Mouse (Mus musculus): ENCODE measurements around the gene Olfr164. TPM values are rescaled to one million over a fixed set of nuclear protein-coding genes. Genes with fewer than 3 reads are reported as not detected.

The Olfr164 gene
- polyA plus RNA-seq (2015; fragmentation: Nextera tagmentation; extraction: Ambion mirVana) = not detected in 2 replicates

GRCm38 (mm10) chr16:19313964-19314363 is at the start of gene Olfr164:
TSS of gene Olfr164 (minus strand) at chr16:19314064.
- Histone ChIP-seq H3K36me3 (ENCODE audit: control insufficient read depth, insufficient read depth) (no peaks in the 10 kb centered on the region), H3K27me3 (ENCODE audit: control insufficient read depth, insufficient read depth, low read length) (no peaks in the 10 kb centered on the region), H3K9ac (ENCODE audit: low read length) (no peak within 1 kb of the TSS), H3K4me2 (ENCODE audit: low read depth, low read length) (no peak within 1 kb of the TSS), H3K9me3 (replicated peaks; ENCODE audit: control insufficient read depth, low read length) (no peaks in the 10 kb centered on the region), H3K4me1 (ENCODE audit: control insufficient read depth, insufficient read depth, low read length) (no peaks in the 10 kb centered on the region), H3K4me3 (ENCODE audit: low read length) (no peak within 1 kb of the TSS), H3K27ac (ENCODE audit: low read length) (no peak within 1 kb of the TSS)
- 27% methylated on average over 1 of the region's 1 CpGs for WGBS
- no peak for ATAC-seq (replicated peaks; ENCODE audit: extremely low read depth, insufficient read depth, low FRiP score)

GRCm38 (mm10) chr16:19349111-19349510 is 35.2 kb upstream of the Olfr164 start:
- Histone ChIP-seq H3K27ac (ENCODE audit: low read length) (no peak overlapping the region), H3K36me3 (ENCODE audit: control insufficient read depth, insufficient read depth) (no peaks in the 10 kb centered on the region), H3K9me3 (replicated peaks; ENCODE audit: control insufficient read depth, low read length) (peaks cover 3% of the 10 kb centered on the region; the same call in 1 of the 2 replicates), H3K4me3 (ENCODE audit: low read length) (no peak overlapping the region), H3K4me2 (ENCODE audit: low read depth, low read length) (no peak overlapping the region), H3K9ac (ENCODE audit: low read length) (no peak overlapping the region), H3K4me1 (ENCODE audit: control insufficient read depth, insufficient read depth, low read length) (no peaks in the 10 kb centered on the region), H3K27me3 (ENCODE audit: control insufficient read depth, insufficient read depth, low read length) (no peaks in the 10 kb centered on the region)
- no peak for ATAC-seq (replicated peaks; ENCODE audit: extremely low read depth, insufficient read depth, low FRiP score)
- 83% methylated on average over 6 of the region's 6 CpGs for WGBS

- H3K27ac ChIP-seq (ENCODE audit: low read length) = no peak overlapping the region
- no peaks in the 10 kb centered on the region for H3K9me3 ChIP-seq (replicated peaks; ENCODE audit: control insufficient read depth, low read length)
- no peak overlapping the region for H3K4me3 ChIP-seq (ENCODE audit: low read length)
- H3K4me1 ChIP-seq (ENCODE audit: control insufficient read depth, insufficient read depth, low read length) = no peaks in the 10 kb centered on the region
- H3K36me3 ChIP-seq (ENCODE audit: control insufficient read depth, insufficient read depth) = no peaks in the 10 kb centered on the region
- 29% methylated on average over 1 of the region's 1 CpGs for WGBS
- H3K9ac ChIP-seq (ENCODE audit: low read length) = no peak overlapping the region
- H3K4me2 ChIP-seq (ENCODE audit: low read depth, low read length) = no peak overlapping the region
- H3K27me3 ChIP-seq (ENCODE audit: control insufficient read depth, insufficient read depth, low read length) = no peaks in the 10 kb centered on the region
- ATAC-seq (replicated peaks; ENCODE audit: extremely low read depth, insufficient read depth, low FRiP score) = no peak
Observed at GRCm38 (mm10) chr16:19263235-19263634, 50.6 kb downstream of the Olfr164 start.

- Histone ChIP-seq H3K9me3 (replicated peaks; ENCODE audit: control insufficient read depth, low read length) (no peaks in the 10 kb centered on the region), H3K4me1 (ENCODE audit: control insufficient read depth, insufficient read depth, low read length) (no peaks in the 10 kb centered on the region), H3K27ac (ENCODE audit: low read length) (no peak overlapping the region), H3K27me3 (ENCODE audit: control insufficient read depth, insufficient read depth, low read length) (no peaks in the 10 kb centered on the region), H3K4me3 (ENCODE audit: low read length) (no peak overlapping the region), H3K36me3 (ENCODE audit: control insufficient read depth, insufficient read depth) (no peaks in the 10 kb centered on the region), H3K9ac (ENCODE audit: low read length) (no peak overlapping the region), H3K4me2 (ENCODE audit: low read depth, low read length) (no peak overlapping the region)
- ATAC-seq (replicated peaks; ENCODE audit: extremely low read depth, insufficient read depth, low FRiP score) = no peak
- 50% methylated on average over 1 of the region's 1 CpGs for WGBS
Observed at GRCm38 (mm10) chr16:19260780-19261179, 53.1 kb downstream of the Olfr164 start.

GRCm38 (mm10) chr16:19245835-19246234 is 68.0 kb downstream of the Olfr164 start:
- Histone ChIP-seq H3K4me3 (ENCODE audit: low read length) (no peak overlapping the region), H3K27me3 (ENCODE audit: control insufficient read depth, insufficient read depth, low read length) (no peaks in the 10 kb centered on the region), H3K9ac (ENCODE audit: low read length) (no peak overlapping the region), H3K36me3 (ENCODE audit: control insufficient read depth, insufficient read depth) (no peaks in the 10 kb centered on the region), H3K4me1 (ENCODE audit: control insufficient read depth, insufficient read depth, low read length) (no peaks in the 10 kb centered on the region), H3K9me3 (replicated peaks; ENCODE audit: control insufficient read depth, low read length) (peaks cover 3% of the 10 kb centered on the region), H3K4me2 (ENCODE audit: low read depth, low read length) (no peak overlapping the region), H3K27ac (ENCODE audit: low read length) (no peak overlapping the region)
- ATAC-seq (replicated peaks; ENCODE audit: extremely low read depth, insufficient read depth, low FRiP score) = no peak
- 59% methylated on average over 1 of the region's 1 CpGs for WGBS

- Histone ChIP-seq H3K4me2 (ENCODE audit: low read depth, low read length) (no peak overlapping the region), H3K9ac (ENCODE audit: low read length) (no peak overlapping the region), H3K9me3 (replicated peaks; ENCODE audit: control insufficient read depth, low read length) (no peaks in the 10 kb centered on the region), H3K27me3 (ENCODE audit: control insufficient read depth, insufficient read depth, low read length) (no peaks in the 10 kb centered on the region), H3K4me1 (ENCODE audit: control insufficient read depth, insufficient read depth, low read length) (no peaks in the 10 kb centered on the region), H3K4me3 (ENCODE audit: low read length) (no peak overlapping the region), H3K27ac (ENCODE audit: low read length) (no peak overlapping the region), H3K36me3 (ENCODE audit: control insufficient read depth, insufficient read depth) (no peaks in the 10 kb centered on the region)
- ATAC-seq (replicated peaks; ENCODE audit: extremely low read depth, insufficient read depth, low FRiP score) = no peak
Observed at GRCm38 (mm10) chr16:19241539-19242025, 72.3 kb downstream of the Olfr164 start.

- Histone ChIP-seq H3K9me3 (replicated peaks; ENCODE audit: control insufficient read depth, low read length) (no peaks in the 10 kb centered on the region), H3K27ac (ENCODE audit: low read length) (no peak overlapping the region), H3K4me1 (ENCODE audit: control insufficient read depth, insufficient read depth, low read length) (no peaks in the 10 kb centered on the region), H3K4me2 (ENCODE audit: low read depth, low read length) (no peak overlapping the region), H3K27me3 (ENCODE audit: control insufficient read depth, insufficient read depth, low read length) (no peaks in the 10 kb centered on the region), H3K4me3 (ENCODE audit: low read length) (no peak overlapping the region), H3K9ac (ENCODE audit: low read length) (no peak overlapping the region), H3K36me3 (ENCODE audit: control insufficient read depth, insufficient read depth) (no peaks in the 10 kb centered on the region)
- WGBS = 70% methylated on average over 6 of the region's 6 CpGs
- no peak for ATAC-seq (replicated peaks; ENCODE audit: extremely low read depth, insufficient read depth, low FRiP score)
Observed at GRCm38 (mm10) chr16:19240792-19241538, 72.9 kb downstream of the Olfr164 start.

GRCm38 (mm10) chr16:19236719-19237118 is 77.1 kb downstream of the Olfr164 start:
- Histone ChIP-seq H3K27ac (ENCODE audit: low read length) (no peak overlapping the region), H3K4me1 (ENCODE audit: control insufficient read depth, insufficient read depth, low read length) (no peaks in the 10 kb centered on the region), H3K36me3 (ENCODE audit: control insufficient read depth, insufficient read depth) (no peaks in the 10 kb centered on the region), H3K9me3 (replicated peaks; ENCODE audit: control insufficient read depth, low read length) (no peaks in the 10 kb centered on the region), H3K9ac (ENCODE audit: low read length) (no peak overlapping the region), H3K27me3 (ENCODE audit: control insufficient read depth, insufficient read depth, low read length) (no peaks in the 10 kb centered on the region), H3K4me2 (ENCODE audit: low read depth, low read length) (no peak overlapping the region), H3K4me3 (ENCODE audit: low read length) (no peak overlapping the region)
- WGBS = 77% methylated on average over 4 of the region's 4 CpGs
- ATAC-seq (replicated peaks; ENCODE audit: extremely low read depth, insufficient read depth, low FRiP score) = no peak
